Mouse (Mus musculus): ENCODE results near the gene Plvap.

GRCm38 (mm10) chr8:71513018-71513754, 1.6 kb upstream of the Plvap start:
- no peak for TF ChIP-seq CTCF (IDR thresholded peaks at IDR 0.05; ENCODE audit: low read depth)
- no peak for TF ChIP-seq EP300 (IDR thresholded peaks at IDR 0.05; ENCODE audit: low read depth)

All from heart, postnatal 0 days (tissue).